Mouse (Mus musculus) stomach, embryonic 15.5 days (tissue): ENCODE measurements around the gene Snx32. TPM values are rescaled to one million over a fixed set of nuclear protein-coding genes. Genes with fewer than 3 reads are reported as not detected.

Experiments
- ATAC-seq: fragments of 200-750 bp; cut with Nextera tagmentation; 2 replicates; pipeline ENCODE4 v1.8.0; 2017; ENCODE audit warnings: low read depth, moderate number of reproducible peaks, moderate TSS enrichment; ENCODE audit not compliant: insufficient read depth, low FRiP score
- H3K27ac ChIP-seq: fragments of 300-500 bp; sonication (generic); 2 replicates; pipeline ENCODE4 v1.5.1; 2015; ENCODE audit warnings: mild to moderate bottlenecking, inconsistent platforms
- H3K27me3 ChIP-seq: fragments of 300-500 bp; sonication (generic); replicated peaks from 2 replicates; pipeline ENCODE4 v1.6.1; 2015; ENCODE audit warnings: inconsistent platforms
- H3K36me3 ChIP-seq: fragments of 300-500 bp; sonication (generic); 2 replicates; pipeline ENCODE4 v1.6.1; 2015; ENCODE audit warnings: inconsistent platforms
- H3K4me1 ChIP-seq: fragments of 300-500 bp; sonication (generic); 2 replicates; pipeline ENCODE4 v1.6.1; 2015; ENCODE audit warnings: inconsistent platforms
- H3K4me2 ChIP-seq: fragments of 300-500 bp; sonication (generic); 2 replicates; pipeline ENCODE4 v1.6.1; 2015; ENCODE audit warnings: mild to moderate bottlenecking, inconsistent platforms
- H3K4me3 ChIP-seq: fragments of 300-500 bp; sonication (generic); replicated peaks from 2 replicates; pipeline ENCODE4 v1.5.1; 2015; ENCODE audit warnings: inconsistent platforms
- H3K9ac ChIP-seq: fragments of 300-500 bp; sonication (generic); 2 replicates; pipeline ENCODE4 v1.6.1; 2015; ENCODE audit warnings: inconsistent platforms
- H3K9me3 ChIP-seq: fragments of 300-500 bp; sonication (generic); 2 replicates; pipeline ENCODE4 v1.6.1; 2016; ENCODE audit warnings: inconsistent platforms
- WGBS: fragments of 180-500 bp; shearing (Covaris S2); methylation state at CpG from one replicate; pipeline ENCODE4 v1.1.7; 2015; 5-methylcytosine and 5-hydroxymethylcytosine counted together
- polyA plus RNA-seq: library from polyadenylated mRNA; unstranded; fragments of >200 nt; fragmentation: Nextera tagmentation; extraction: Ambion mirVana; gene quantifications from 2 replicates; pipeline ENCODE4 v1.2.1, GENCODE M21; 2015

Snx32 gene
- polyA plus RNA-seq, 1 experiment from 2014 or later, result 8.8 TPM

DNA sequence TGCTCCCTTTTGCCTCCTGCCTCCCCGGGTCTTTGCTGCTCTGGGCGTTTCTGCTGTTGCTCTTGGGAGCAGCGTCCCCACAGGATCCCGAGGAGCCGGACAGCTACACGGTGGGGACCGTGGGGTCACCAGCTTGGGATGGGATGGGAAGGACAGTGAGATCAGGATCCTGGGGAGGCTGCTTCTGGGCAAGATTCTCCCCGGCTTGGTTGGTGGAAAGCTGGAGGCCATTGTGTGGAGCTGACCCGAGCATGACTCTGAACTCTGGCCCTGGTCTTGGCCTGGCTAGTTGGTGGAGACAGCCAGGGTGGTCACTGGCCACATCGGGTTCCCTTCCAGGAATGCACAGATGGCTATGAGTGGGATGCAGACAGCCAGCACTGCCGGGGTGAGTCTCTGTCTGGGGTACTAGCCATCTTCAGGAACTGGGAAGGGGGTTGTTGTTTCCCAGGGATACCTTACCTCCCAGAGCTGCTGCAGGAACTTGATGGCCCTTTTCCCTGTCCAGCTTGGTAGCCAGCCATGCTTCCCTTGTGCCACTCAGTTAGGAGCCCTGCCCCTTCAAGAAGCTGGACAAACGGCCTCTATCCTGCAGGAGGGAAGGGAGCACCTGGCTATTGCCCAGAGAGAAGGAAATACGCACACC is 35.1 kb downstream of the Snx32 start:
- WGBS, result 19% methylated on average over 13 of the region's 13 CpGs
- Histone ChIP-seq H3K9ac (peak overlapping the region; percentile 53), H3K9me3 (no peaks in the 10 kb centered on the region), H3K4me2 (peak overlapping the region; percentile 95), H3K36me3 (peaks cover 6% of the 10 kb centered on the region), H3K27me3 (no peaks in the 10 kb centered on the region), H3K4me3 (peak overlapping the region; percentile 60), H3K4me1 (peaks cover 23% of the 10 kb centered on the region), H3K27ac (peak overlapping the region; percentile 84)
- no peak; the same call in 1 of the 2 replicates for ATAC-seq

- peaks cover 23% of the 10 kb centered on the region for H3K4me1 ChIP-seq
- H3K9ac ChIP-seq, result peak overlapping the region; percentile 53
- no peaks in the 10 kb centered on the region for H3K27me3 ChIP-seq
- no peaks in the 10 kb centered on the region; the same call in none of the 2 replicates for H3K36me3 ChIP-seq
- H3K9me3 ChIP-seq, result no peaks in the 10 kb centered on the region
- under 1% methylated on average over 46 of the region's 68 CpGs for WGBS
- peak overlapping the region; percentile 95 for H3K4me2 ChIP-seq
- peak overlapping the region; percentile 60 for H3K4me3 ChIP-seq
- ATAC-seq, result peak; percentile 75
- peak overlapping the region; percentile 84 for H3K27ac ChIP-seq
Measured at GRCm38 (mm10) chr19:5474281-5475068, 35.9 kb downstream of the Snx32 start.

DNA sequence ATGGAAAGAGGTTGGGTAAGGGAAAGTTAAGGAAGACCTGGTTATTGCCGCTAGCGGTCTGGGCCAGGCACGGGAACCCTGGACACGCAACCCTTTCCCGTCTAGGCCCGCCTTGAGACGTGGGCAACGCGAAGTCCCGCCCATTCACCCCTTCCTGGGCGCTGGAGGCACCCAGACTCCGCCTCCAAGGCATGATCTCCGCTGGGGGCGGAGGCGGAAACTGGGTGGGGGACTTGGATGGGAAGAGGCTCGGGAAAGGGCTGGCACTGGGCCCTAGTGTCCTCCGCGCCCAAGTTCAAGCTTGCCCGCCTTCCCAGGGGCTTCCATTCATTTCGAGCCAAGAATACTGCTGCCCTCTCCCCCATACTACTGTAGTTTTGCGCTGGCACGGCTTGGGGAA is 36.6 kb downstream of the Snx32 start, which contains the start of gene Efemp2:
Gene Efemp2, plus strand, starts transcription at position 235 of the 400 bp plus-strand sequence.
- peaks cover 23% of the 10 kb centered on the region for H3K4me1 ChIP-seq
- H3K4me2 ChIP-seq, result peak within 1 kb of the TSS; percentile 95
- WGBS, result 2% methylated on average over 22 of the region's 22 CpGs
- H3K9me3 ChIP-seq, result no peaks in the 10 kb centered on the region
- peak within 1 kb of the TSS; percentile 84 for H3K27ac ChIP-seq
- peak; percentile 67 for ATAC-seq
- H3K27me3 ChIP-seq, result no peaks in the 10 kb centered on the region
- H3K4me3 ChIP-seq, result peak within 1 kb of the TSS; percentile 60
- peak within 1 kb of the TSS; percentile 53 for H3K9ac ChIP-seq
- no peaks in the 10 kb centered on the region; the same call in 1 of the 2 replicates for H3K36me3 ChIP-seq

DNA sequence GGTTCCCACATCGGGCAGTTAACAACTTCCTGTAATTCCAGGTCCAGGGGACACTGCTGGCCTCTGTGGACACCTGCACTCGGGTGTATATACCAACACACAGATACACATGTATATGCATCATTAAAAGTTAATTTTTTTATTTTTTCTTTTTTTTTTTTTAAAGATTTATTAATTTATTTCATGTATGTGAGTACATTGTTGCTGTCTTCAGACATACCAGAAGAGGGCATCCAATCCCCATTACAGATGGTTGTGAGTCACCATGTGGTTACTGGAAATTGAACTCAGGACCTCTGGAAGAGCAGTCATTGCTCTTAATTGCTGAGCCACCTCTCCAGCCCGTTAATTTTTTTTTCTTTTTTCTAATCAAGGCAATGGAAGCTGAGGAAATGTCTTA is 37.5 kb downstream of the Snx32 start:
- Histone ChIP-seq H3K36me3 (no peaks in the 10 kb centered on the region; the same call in 1 of the 2 replicates), H3K4me1 (peaks cover 23% of the 10 kb centered on the region), H3K27ac (no peak overlapping the region), H3K27me3 (no peaks in the 10 kb centered on the region), H3K9ac (no peak overlapping the region), H3K9me3 (no peaks in the 10 kb centered on the region), H3K4me2 (no peak overlapping the region), H3K4me3 (no peak overlapping the region)
- WGBS, result 79% methylated on average over 3 of the region's 3 CpGs
- ATAC-seq, result no peak

- H3K9ac ChIP-seq, result no peak overlapping the region
Measured at GRCm38 (mm10) chr19:5471846-5472245, 38.5 kb downstream of the Snx32 start.

GRCm38 (mm10) chr19:5468374-5468773 is 42.0 kb downstream of the Snx32 start, which contains the start of gene Ctsw:
Ctsw (minus strand) TSS chr19:5468507.
- Histone ChIP-seq H3K4me2 (no peak within 1 kb of the TSS), H3K4me1 (no peaks in the 10 kb centered on the region), H3K9ac (no peak within 1 kb of the TSS), H3K9me3 (no peaks in the 10 kb centered on the region), H3K27ac (no peak within 1 kb of the TSS), H3K4me3 (no peak within 1 kb of the TSS), H3K27me3 (no peaks in the 10 kb centered on the region), H3K36me3 (peaks cover 24% of the 10 kb centered on the region)
- WGBS, result 47% methylated on average over 5 of the region's 5 CpGs
- no peak for ATAC-seq

More at GRCm38 (mm10) chr19:5471846-5472245, 38.5 kb downstream of the Snx32 start:
- H3K4me2 ChIP-seq, result no peak overlapping the region
- 48% methylated on average over 5 of the region's 5 CpGs for WGBS
- peaks cover 3% of the 10 kb centered on the region for H3K36me3 ChIP-seq
- no peak overlapping the region for H3K27ac ChIP-seq
- peaks cover 23% of the 10 kb centered on the region for H3K4me1 ChIP-seq
- ATAC-seq, result no peak
- H3K4me3 ChIP-seq, result no peak overlapping the region
- no peaks in the 10 kb centered on the region for H3K27me3 ChIP-seq
- H3K9me3 ChIP-seq, result no peaks in the 10 kb centered on the region

DNA sequence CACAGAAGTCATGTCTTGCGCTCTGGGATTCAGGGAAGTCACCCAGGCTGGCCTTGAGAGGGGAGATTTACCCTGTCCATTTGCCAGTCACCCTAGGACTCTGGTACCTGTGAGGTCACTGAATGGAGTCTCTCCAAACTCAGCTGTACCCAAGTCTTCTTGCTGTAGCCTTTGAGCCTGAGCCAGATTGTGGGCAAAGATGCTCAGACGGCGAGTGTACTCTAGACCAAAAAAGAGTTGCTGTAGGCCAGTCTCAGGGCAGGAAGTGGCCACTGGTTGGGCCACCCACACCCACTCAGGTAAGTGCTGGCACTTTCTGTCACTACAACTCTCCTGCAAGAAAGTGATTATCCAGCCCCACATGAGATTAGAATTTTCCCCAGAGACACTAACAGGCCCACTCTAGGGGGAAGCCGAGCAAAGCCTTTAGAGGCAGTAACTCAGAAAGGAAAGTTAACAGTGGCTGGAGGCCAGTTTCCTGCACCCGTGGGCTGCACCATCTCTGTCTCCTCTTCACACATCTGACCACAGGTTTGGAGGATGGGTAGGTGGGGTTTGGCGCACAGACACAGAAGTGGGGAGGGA is 43.3 kb downstream of the Snx32 start:
- 87% methylated on average over 6 of the region's 6 CpGs for WGBS
- H3K4me2 ChIP-seq, result no peak overlapping the region
- peaks cover 34% of the 10 kb centered on the region for H3K36me3 ChIP-seq

GRCm38 (mm10) chr19:5465037-5465436 is 45.3 kb downstream of the Snx32 start:
- H3K4me2 ChIP-seq, result no peak overlapping the region
- peaks cover 34% of the 10 kb centered on the region for H3K36me3 ChIP-seq
- H3K27ac ChIP-seq, result no peak overlapping the region
- ATAC-seq, result no peak
- H3K9ac ChIP-seq, result no peak overlapping the region
- no peaks in the 10 kb centered on the region for H3K27me3 ChIP-seq
- no peak overlapping the region for H3K4me3 ChIP-seq
- WGBS, result 94% methylated on average over 8 of the region's 8 CpGs
- peaks cover 11% of the 10 kb centered on the region for H3K4me1 ChIP-seq
- no peaks in the 10 kb centered on the region for H3K9me3 ChIP-seq

More for the DNA sequence above, 43.3 kb downstream of the Snx32 start:
- no peak for ATAC-seq
- H3K4me3 ChIP-seq, result no peak overlapping the region
- H3K27me3 ChIP-seq, result no peaks in the 10 kb centered on the region
- no peak overlapping the region for H3K9ac ChIP-seq
- H3K9me3 ChIP-seq, result no peaks in the 10 kb centered on the region
- H3K4me1 ChIP-seq, result no peaks in the 10 kb centered on the region
- H3K27ac ChIP-seq, result no peak overlapping the region

DNA sequence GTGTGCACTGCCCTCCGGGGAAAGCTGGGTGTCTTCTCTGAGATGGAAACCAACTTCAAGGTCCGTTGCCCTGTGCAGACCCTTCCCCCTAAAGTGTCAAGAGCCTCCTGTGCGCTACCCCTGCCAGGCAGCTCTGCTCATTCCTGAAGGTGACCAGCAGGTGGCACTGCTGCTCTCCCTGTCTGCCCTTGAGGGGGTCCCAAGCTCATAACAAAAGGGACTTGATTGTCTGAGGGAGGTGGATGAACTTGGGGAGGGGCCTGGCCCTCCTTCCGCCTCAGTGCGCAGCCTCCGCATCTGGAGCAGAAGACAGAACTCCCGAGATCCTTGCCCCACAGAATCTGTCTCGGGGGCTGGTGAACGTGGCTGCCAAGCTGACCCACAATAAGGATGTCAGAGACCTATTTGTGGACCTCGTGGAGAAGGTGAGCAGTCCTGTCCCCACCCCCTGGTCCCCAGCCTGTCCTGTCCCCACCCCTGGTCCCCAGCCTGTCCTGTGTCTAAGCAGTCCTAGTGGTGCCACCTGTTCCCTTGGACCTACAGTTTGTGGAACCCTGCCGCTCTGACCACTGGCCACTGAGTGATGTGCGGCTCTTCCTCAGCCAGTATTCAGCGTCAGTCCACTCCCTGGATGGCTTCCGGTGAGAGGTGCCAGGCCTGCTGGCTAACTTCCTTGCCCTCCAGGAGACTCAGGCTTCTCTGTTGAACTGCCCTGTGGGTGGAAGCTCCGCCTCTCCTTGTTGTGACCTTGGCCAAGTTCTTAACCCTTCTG is 46.4 kb downstream of the Snx32 start:
- no peaks in the 10 kb centered on the region for H3K27me3 ChIP-seq
- 0 out of 2 replicates have a peak overlapping the region, but pooled peaks have one; percentile 2 for H3K9ac ChIP-seq
- 38% methylated on average over 15 of the region's 15 CpGs for WGBS
- H3K4me1 ChIP-seq, result peaks cover 11% of the 10 kb centered on the region
- peak overlapping the region; percentile 12; the same call in 1 of the 2 replicates for H3K4me3 ChIP-seq
- H3K36me3 ChIP-seq, result peaks cover 34% of the 10 kb centered on the region
- peak; percentile 16; the same call in 1 of the 2 replicates for ATAC-seq
- H3K4me2 ChIP-seq, result peak overlapping the region; percentile 35
- H3K27ac ChIP-seq, result peak overlapping the region; percentile 28; the same call in 1 of the 2 replicates
- H3K9me3 ChIP-seq, result no peaks in the 10 kb centered on the region

- ATAC-seq, result no peak
- H3K4me2 ChIP-seq, result no peak overlapping the region
- 88% methylated on average over 9 of the region's 9 CpGs for WGBS
- H3K9ac ChIP-seq, result no peak overlapping the region
- peaks cover 34% of the 10 kb centered on the region for H3K36me3 ChIP-seq
- H3K4me1 ChIP-seq, result peaks cover 14% of the 10 kb centered on the region
- no peak overlapping the region for H3K4me3 ChIP-seq
- H3K27ac ChIP-seq, result no peak overlapping the region
- H3K27me3 ChIP-seq, result no peaks in the 10 kb centered on the region
- H3K9me3 ChIP-seq, result no peaks in the 10 kb centered on the region
Measured at GRCm38 (mm10) chr19:5463212-5463611, 47.1 kb downstream of the Snx32 start.

DNA sequence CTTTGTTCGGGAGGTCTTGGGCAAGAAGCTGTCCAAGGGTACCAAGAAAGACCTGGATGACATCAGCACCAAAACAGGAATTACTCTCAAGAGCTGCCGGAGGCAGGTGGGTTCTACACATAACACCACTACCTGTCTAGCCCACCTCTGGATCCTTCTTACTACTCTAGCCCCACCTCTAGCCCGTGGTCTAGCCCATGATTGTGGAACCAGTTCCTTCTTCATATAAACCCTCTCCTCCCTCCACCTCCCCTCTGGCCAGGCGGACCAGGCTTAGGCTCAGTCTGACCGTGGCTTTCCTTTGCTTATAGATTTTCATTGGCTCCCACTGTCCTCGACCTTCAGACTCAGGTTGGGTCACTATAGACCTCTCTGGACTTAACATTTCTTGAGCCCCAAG is 48.9 kb downstream of the Snx32 start:
- Histone ChIP-seq H3K9ac (peak overlapping the region; percentile 80; the same call in 1 of the 2 replicates), H3K27me3 (no peaks in the 10 kb centered on the region), H3K4me3 (peak overlapping the region; percentile 85), H3K4me2 (peak overlapping the region; percentile 90), H3K36me3 (peaks cover 26% of the 10 kb centered on the region), H3K9me3 (no peaks in the 10 kb centered on the region), H3K27ac (no peak overlapping the region), H3K4me1 (peaks cover 19% of the 10 kb centered on the region)
- ATAC-seq, result no peak
- WGBS, result 86% methylated on average over 6 of the region's 6 CpGs
